Mouse (Mus musculus): ENCODE results near the gene Wipf1.
"Not testable (repeated sequence)": the region's sequence is repeated elsewhere in the genome, so short reads cannot be mapped to it uniquely, and the experiment has no call there.

The Wipf1 gene

DNA sequence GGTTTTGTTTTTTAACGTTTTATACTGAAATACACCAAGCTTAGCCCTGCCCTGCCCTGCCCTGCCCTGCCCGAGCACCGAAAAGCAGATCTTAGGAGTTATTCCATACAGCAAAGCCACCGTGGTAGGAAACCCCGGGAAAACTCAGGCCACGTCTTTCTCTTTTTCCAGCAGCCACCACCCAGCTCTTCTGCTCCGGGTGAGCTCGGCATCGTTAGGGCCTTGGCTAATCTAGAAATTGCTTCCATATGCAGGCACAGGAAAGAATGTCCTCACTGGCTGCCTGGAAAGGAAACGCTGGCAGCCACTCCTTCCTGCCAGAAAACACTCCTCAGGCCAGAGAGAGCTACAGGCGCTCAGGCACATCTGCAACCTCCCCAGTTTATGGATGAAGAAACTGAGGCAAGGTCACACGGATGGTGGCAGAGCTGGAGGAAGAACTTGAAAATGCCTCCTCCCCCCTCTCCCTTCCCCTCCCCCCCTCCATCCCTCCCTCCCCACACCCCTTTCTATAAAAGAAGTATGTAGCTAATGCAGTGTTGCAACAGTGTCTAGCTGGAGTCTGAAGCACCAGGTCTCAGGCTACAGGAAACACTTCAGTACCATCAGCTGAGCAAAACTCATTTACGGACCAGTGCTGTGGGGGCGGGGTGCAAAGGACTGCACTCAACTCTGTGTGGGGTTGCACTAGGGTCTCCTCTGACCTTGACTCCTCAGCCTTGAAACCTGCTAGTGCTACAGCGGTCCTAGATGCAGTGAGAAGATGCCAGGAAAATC is 20.1 kb downstream of the Wipf1 start:
- DNase-seq (ENCODE audit: low read depth, low spot score) = no peak

DNA sequence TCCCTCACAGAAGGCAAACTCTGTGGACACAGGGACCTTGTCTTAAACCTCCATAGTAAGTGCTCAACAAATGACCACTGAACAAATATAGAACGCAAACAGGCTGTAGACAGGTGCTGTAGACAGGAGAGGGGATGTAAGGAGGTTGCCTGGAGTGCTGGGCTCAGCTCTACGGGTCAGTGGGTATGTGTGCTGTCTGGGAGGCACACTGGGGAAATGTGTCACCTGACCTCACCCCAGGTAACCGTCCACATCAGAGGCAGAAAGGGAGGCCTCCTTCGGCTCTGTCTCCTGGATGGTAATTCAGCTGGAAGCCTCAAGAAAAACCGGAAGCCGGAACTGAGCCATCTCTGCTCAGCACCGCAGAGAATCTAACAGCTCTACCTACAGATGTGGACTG is 21.6 kb downstream of the Wipf1 start:
- no peak for DNase-seq (ENCODE audit: low read depth, low spot score)

DNA sequence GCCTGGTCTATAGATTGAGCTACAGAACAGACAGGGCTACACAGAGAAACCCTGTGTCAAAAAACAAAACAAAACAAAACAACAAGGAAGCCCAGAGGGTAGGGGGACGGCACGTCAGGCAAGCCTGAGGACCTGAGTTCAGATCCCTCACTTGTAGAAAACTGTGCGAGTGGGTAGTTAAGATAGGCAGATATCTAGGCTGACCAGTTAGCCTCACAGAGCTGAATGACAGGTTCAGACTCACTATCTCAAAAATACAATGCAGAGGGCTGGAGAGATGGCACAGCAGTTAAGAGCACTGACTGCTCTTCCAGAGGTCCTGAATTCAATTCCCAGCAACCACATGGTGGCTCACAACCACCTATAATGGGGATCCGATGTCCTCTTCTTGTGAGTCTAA is 23.2 kb downstream of the Wipf1 start:
- DNase-seq (ENCODE audit: low read depth, low spot score) = not testable (repeated sequence)

DNA sequence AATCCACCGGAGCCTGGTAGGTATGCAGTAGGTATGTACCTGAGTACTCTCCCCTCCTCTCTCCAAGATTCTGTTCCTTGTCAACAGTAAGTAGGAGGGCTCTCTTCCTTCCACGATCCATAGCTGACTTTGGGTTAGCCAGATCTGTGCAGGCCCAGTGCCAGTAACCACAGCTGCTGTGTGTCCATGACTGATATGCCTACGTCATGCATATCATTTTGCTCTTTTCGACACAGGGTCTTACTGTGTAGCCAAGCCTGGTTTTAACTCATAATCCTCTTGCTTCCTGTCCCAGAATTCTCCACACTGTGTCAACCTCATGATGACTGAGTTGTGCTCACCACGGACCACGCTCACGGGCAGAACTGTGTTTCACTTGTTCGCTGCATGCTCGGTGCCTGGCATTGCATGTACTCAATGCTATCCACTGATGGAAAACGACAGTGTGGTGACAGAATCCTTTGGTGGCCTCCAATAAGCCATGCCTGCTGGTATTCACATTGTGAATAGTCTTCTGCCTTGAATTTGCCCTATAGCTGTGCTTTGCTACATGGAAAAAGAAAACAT is 26.6 kb downstream of the Wipf1 start:
- DNase-seq (ENCODE audit: low read depth, low spot score) = no peak

DNA sequence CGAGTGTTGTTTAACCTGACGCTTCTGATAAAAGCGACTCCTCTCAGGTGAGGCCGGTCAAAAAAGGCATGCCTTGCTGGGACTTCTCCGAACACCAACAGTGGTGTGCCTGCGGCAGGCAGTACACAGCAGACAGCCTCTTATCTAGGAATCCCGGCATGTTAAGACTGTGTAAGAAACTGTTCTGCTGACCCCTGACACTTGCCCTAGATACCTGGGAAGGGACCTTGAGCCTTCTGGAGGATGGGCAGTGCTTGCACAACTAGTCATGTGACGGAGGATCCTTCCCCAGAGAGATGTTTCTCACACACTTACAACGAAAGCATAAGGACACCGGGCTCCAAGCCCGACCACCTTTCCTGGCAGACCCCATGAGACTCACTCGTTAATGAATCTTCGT is 28.7 kb downstream of the Wipf1 start:
- no peak for DNase-seq (ENCODE audit: low read depth, low spot score)

DNA sequence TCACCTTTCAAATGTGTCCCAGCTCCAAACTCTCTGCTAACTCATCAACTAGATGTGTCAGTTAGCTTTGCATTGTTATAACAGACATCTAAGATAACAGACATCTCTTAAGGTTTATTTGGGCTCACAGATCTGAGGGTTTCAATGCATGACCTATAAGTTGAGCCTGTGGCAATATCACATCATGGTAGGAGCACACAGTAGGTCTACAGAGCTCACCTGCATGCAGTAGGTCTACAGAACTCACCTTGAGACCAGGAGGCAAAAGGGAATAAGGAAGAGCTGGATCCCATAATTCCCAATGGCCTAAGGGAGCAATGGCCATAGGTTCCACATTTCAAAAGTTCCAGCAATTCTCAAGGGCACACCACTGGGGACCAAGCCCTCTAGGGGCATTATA is 31.2 kb downstream of the Wipf1 start:
- no peak for DNase-seq (ENCODE audit: low read depth, low spot score)

DNA sequence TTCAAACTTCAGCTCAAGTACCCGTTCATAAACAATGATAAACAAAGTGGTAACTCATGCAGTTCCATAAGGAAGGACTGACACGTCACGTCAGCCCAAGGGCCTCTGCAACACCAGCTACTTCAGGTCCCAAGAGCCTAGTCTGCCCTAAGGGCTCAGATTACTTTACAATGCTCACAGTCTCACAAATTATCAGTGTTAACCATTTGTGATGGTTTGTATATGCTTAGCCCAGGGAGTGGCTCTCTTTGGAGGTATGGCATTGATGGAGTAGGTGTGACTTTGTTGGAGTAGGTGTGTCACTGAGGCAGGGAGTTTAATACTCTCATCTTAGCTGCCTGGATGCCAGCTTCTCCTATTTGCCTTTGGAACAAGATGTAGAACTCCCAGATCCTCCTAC is 32.0 kb downstream of the Wipf1 start:
- DNase-seq (ENCODE audit: low read depth, low spot score) = no peak

DNA sequence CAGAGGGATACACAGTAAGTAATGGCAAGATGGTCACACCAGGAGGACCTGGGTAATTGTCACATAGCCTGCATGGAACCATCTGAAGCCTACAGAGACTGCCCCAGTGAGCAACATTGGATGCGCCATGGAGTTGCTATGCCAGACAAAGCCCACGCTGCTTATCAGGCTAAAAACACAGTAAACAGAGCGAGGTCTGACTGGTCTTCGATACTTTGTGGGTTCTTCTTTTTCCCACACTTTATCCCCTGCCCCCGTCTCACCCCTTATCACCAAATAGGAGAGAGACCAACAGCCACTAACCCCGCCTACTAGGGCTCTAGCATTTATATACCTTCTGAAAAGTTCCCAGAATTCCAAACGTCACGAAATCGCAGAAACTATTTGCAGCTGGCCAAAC is 32.6 kb downstream of the Wipf1 start:
- no peak for DNase-seq (ENCODE audit: low read depth, low spot score)

DNA sequence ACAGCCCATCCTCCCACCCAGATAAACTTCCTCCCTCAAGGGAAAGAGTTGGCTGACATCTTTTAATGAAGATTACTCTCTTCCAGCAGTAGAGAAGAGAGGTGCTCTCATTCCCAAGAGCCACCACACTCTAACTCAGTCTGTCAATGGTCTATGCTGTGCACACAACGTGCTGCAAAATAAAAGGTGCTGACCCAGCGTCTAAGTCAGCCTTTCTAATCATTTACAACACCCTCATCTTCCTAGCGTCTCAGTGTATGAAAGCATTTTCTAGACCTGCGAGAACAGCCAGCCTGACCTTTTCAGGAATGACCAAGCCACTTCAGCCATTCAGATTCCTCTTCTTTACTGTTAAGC is 33.2 kb downstream of the Wipf1 start:
- no peak for DNase-seq (ENCODE audit: low read depth, low spot score)

DNA sequence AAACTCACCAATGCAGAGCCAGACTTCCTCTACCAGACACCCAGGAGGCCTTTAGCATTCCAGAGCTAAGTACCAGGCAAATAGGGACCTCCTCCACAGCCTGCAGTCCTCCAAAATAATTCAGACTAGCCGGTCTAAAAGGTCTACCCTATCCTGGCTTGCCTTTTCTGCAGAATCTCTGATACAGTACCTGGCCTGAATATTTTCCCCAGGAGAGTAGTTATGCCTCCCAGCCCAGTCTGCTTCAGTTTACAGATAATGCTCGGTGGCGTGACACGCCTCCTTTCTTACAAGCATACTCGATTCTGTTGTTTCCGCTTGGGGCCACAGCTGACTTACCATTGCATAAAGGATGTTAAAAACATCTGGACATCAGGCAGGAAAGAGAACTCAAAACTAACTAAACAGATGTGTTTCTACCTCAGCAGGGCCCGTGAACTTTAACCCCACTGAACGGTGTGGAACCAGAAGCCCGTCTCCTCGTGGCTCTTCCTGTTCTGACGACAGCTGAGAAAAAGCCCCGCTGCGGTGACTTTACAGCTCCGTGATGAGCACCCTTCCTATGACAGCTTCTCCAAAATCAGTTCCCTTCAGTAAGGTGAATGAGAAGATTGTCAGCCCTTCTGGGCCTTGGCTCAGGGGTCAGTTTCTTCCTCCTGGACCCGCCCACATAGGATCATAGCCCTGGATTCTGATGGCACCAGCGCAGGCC is 33.8 kb downstream of the Wipf1 start:
- DNase-seq (ENCODE audit: low read depth, low spot score) = no peak

DNA sequence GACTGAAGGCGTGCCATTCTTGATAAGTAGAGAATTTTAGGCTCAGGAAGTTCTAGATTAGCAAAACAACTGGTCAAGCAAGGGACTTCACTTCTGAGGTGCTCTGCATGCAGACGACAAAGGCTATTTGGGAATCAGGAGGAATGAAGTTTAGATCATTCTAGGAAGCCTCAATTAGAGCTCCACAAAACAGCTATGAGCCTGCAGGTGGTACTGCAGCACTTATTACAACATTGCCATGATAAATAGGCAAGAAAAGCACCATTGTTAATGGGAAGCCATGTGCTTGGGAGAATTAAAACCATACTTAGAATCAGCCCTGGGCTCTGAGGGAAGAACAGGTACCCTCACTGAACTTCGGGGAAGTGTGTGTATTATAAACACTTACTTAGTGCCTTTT is 36.0 kb downstream of the Wipf1 start:
- DNase-seq (ENCODE audit: low read depth, low spot score) = no peak

DNA sequence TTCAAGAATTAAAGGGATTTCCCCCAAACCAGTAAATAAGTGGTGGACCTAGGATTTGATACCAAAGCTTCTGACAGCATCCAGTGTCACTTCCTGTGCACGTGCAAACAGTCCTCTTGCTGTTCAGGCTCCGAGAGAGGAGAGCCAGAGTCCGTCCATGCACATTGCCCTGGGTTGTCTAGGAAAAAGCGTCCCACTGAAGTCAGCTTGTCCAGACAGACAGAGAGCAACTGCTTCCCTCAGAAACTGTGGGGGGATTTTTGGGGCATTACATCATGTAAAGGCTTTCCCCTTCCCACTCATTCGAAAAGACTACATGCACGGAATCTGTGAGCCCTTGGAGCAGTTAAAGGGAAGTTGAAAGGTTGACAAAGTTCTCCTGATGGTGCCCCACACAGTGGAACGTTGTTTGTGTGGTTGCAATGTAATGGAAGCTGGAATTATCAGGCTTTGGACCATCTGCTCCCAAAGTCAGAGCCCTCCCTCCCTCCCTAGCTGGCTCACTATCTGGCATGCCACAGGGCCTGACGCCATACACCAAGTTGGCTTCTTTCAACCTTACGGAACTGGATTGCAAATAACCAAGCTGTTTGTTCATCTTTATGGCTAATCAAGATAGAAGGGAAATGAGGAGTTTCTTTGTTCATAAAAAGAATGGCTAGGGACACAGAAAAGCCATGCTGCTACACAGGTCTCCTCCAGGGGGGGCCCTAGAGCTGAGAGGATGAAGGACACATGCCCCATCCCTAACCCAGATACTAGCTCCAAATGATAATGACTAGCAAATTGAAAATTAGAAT is 37.9 kb downstream of the Wipf1 start:
- DNase-seq (ENCODE audit: low read depth, low spot score) = peak; percentile 64

DNA sequence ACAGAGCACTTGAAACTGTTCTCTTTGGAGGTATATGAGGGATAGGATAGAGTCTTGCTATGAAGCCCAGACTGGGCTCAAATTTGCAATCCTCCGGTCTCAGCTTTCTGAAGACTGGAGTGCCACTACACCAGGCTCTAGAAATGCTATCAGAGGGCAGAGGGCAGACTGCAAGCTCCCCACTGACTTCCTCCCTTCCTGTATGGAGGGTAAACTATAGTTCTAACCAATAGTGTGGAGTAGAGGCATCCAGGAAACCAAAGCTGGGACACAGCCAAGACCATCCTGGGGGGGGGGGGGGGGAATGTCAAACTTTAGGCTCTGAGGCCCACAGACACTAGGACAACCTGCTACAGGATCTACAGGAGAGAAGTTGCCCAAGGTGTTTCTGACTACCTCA is 39.1 kb downstream of the Wipf1 start:
- DNase-seq (ENCODE audit: low read depth, low spot score) = no peak

DNA sequence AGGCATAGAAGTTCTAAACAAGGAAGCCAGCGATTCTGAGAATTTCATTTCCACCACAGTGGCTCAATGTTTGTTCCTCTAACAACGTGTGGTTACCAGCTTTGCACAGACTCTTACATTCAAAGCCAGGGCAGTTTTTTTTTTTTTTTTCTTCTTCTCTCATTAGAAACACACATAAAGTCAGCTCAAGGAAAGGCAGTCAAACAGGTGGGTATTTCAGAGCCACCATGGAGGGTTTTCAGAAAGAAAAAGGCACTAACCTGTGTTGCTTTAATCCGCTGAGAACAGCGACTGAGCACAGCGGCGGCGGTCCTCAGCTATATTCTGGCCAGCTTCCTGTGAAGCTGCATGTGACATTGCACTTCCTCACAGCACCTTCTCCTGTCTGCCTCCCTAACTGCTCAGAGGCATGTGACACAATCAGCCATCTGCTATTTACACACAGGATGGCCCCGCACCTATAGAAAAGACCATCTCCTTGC is 43.4 kb downstream of the Wipf1 start:
- peak; percentile 29 for DNase-seq (ENCODE audit: low read depth, low spot score)

DNA sequence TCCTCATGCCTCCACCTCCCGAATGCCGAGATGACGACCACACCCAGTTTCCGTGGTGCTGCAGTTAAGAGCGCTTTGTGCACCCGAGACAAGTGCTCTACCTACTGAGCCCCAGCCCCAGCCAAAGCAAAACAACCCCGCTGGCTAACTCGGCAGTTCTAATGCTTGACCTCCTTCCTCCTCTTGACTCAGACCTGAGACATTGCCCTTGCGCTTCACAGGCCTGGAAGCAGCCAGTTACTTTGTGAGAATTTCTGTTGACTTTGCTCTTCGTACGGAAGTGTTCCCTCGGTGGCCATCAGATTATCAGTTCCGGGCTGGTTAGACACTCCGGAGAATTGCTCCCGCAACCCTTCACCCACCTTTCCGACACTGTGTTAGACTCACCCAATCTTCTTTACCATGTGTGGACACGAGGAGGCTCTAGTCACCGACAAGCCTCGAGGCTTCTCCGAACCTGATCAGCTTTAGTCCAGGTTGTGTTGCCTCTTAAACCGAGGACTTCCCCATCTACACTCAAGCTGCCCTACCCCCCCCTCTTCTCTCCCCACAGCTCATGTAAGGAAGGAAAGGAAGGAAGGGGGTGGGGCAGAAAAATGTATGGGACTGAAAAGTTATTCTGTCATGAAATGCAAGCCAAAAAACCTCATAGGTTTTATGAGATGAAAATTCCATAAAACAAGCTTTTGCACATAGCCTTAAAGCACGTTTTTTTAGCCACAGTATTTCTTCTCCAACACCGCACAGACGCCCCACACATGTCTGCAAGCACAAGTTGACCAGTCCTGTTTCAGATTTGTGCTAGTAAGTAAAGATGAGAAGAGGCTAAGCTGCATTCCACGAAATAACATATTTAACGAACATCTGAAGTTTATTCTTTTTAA is 44.1 kb downstream of the Wipf1 start:
- no peak for DNase-seq (ENCODE audit: low read depth, low spot score)

DNA sequence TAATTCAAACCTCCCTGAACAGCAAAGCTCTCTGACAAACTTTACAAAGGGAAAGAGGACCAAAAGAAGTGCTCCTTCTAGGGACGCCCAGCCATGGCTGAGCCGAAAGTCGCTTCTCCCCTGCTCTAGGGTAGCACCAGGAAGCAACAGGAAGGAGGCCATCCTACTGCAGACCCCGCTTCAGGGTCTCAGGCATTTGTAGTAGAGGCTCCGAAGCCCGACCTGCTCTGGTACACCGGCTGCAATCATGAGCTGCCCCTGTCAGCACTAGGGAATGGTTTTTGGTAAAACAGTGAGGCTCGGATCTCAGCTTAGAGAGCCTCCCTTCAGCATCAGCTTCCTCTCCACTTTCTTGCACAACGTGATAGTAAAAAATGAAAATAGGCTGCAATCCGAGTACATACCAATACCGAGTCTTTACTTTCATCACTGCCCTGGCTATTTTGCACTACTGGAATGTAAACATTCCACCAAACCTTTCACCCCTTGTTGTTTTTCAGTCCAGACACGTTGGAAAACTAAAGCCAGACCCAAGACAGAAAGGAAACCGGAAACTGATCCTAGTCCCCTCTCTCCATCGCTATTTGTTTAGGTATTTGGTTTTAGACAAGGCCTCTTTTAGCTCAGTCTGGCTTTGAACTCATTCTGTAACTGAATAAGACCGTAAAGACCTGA is 44.8 kb downstream of the Wipf1 start:
- no peak for DNase-seq (ENCODE audit: low read depth, low spot score)

DNA sequence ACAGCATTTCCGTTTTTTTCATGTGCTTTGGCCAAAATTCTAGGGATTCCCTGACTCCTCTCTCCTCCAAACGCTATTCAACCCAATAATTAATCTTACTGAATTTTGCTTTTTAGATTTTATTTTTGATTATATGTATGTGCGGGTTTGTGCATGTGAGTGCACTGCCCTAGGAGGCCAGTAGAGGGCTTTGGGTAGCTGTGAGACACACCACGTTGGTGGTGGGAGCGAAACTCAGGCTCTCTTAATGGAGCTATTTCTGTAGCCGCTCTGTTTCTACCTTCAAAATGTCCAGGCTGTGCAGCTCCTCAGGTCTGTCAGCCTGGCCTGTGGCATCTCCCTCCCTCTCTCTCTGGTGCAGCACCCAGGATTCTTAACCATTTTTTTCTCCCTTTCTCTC is 50.7 kb downstream of the Wipf1 start:
- no peak for DNase-seq (ENCODE audit: low read depth, low spot score)

DNA sequence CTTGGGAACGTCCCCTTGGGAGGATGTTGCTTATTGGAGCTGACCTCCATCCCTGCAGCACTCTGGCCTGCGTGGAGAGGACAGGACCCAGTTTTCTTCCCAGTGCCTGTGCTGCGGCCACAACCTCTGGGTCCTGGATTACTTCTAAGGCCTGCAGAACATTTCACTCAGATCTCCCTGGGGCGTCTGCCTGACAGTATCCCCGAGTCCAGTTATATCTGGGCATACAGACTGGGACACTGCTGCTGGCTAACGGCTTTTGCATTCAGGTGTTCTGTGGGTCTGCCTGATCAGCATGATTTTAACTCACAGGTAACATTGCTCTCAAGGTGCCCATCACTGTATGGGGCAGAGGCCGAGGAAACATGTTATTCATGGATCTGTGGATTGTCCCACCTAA is 52.0 kb downstream of the Wipf1 start:
- DNase-seq (ENCODE audit: low read depth, low spot score) = no peak

DNA sequence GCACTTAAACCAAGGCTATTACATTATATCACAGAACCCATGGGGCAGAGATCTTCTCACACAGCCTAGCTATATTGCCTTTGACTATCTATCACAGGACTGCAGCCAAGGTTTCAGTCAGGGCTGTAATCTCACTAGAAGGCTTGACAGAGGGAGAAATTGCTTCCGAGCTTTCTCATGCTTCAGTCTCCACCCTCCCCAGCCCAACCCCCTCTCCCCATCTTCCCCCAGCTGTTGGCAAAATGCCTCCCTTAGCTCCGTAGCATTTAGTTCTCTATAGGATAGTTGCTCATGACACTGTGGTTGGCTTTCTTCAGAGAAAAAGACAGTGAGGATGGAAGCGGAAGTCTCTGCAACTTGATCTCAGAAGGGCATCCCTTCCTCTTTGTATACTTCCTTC is 54.0 kb downstream of the Wipf1 start:
- peak; percentile 36 for DNase-seq (ENCODE audit: low read depth, low spot score)

DNA sequence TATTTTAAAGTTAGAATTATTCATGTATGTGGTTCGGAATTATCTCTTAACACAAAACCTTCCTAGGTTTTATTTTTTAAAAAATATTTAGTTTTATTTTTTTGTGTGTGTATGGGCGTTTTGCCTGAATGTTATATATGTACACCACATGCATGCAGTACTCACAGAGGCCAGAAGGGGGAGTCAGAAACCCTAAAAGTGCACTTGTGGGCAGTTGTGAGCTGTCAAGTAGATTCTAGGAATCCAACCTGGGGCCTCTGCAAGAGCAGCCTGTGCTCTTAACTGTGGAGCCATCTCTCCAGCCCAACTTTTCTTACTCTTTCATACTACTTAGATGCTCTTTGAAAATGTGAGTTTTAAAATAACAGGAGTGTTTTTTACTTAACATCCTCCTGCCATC is 57.4 kb downstream of the Wipf1 start:
- DNase-seq (ENCODE audit: low read depth, low spot score) = no peak

Data from brain, adult 2 months (tissue).